Mouse (Mus musculus) limb, embryonic 11.5 days (tissue): ENCODE measurements around the gene Gdap1l1. TPM values are rescaled to one million over a fixed set of nuclear protein-coding genes. Genes with fewer than 3 reads are reported as not detected.
"Not testable (repeated sequence)": the region's sequence is repeated elsewhere in the genome, so short reads cannot be mapped to it uniquely, and the experiment has no call there.

ENCODE experiments used
- ATAC-seq: fragments of 200-750 bp; cut with Nextera tagmentation; 2 replicates; pipeline ENCODE4 v1.8.0; 2017; ENCODE audit warnings: low read depth; ENCODE audit not compliant: insufficient number of reproducible peaks, low FRiP score, low TSS enrichment
- DNase-seq: peaks from one replicate; pipeline ENCODE4 v3.0.0-alpha.2; 2015; ENCODE audit warnings: low spot score
- H3K27ac ChIP-seq: fragments of 300-500 bp; sonication (generic); replicated peaks from 2 replicates; pipeline ENCODE4 v1.5.1; 2014; ENCODE audit warnings: low read depth, mild to moderate bottlenecking, low read length
- H3K27me3 ChIP-seq: fragments of 300-500 bp; sonication (generic); 2 replicates; pipeline ENCODE4 v1.6.1; 2014; ENCODE audit warnings: mild to moderate bottlenecking, low read length, mixed read lengths; ENCODE audit not compliant: control insufficient read depth, insufficient read depth
- H3K36me3 ChIP-seq: fragments of 300-500 bp; sonication (generic); 2 replicates; pipeline ENCODE4 v1.6.1; 2014; ENCODE audit warnings: mild to moderate bottlenecking, low read length, moderate library complexity, mixed read lengths; ENCODE audit not compliant: control insufficient read depth, insufficient read depth
- H3K4me1 ChIP-seq: fragments of 300-500 bp; sonication (generic); 2 replicates; pipeline ENCODE4 v1.6.1; 2014; ENCODE audit warnings: low read length, mixed read lengths; ENCODE audit not compliant: control insufficient read depth, insufficient read depth
- H3K4me2 ChIP-seq: fragments of 300-500 bp; sonication (generic); 2 replicates; pipeline ENCODE4 v1.6.1; 2014; ENCODE audit warnings: low read depth, mild to moderate bottlenecking, moderate library complexity; ENCODE audit not compliant: severe bottlenecking
- H3K4me3 ChIP-seq: fragments of 300-500 bp; sonication (generic); 2 replicates; pipeline ENCODE4 v1.5.1; 2014; ENCODE audit warnings: low read depth, low read length
- H3K9ac ChIP-seq: fragments of 300-500 bp; sonication (generic); 2 replicates; pipeline ENCODE4 v1.6.1; 2014; ENCODE audit warnings: mild to moderate bottlenecking, low read length
- H3K9me3 ChIP-seq: fragments of 300-500 bp; sonication (generic); 2 replicates; pipeline ENCODE4 v1.6.1; 2016; ENCODE audit warnings: low read length; ENCODE audit not compliant: control insufficient read depth
- WGBS: fragments of 180-500 bp; shearing (Covaris S2); extraction: QIAGEN DNeasy Blood & Tissue Kit; methylation state at CpG from one replicate; pipeline ENCODE4 v1.1.7; 2014; 5-methylcytosine and 5-hydroxymethylcytosine counted together
- polyA plus RNA-seq: library from polyadenylated mRNA; unstranded; fragments of >200 nt; fragmentation: Nextera tagmentation; extraction: Ambion mirVana; gene quantifications from 2 replicates; pipeline ENCODE4 v1.2.1, GENCODE M21; 2014

Gdap1l1 gene
- polyA plus RNA-seq, 1 experiment from 2014 or later = 0.28 TPM

DNA sequence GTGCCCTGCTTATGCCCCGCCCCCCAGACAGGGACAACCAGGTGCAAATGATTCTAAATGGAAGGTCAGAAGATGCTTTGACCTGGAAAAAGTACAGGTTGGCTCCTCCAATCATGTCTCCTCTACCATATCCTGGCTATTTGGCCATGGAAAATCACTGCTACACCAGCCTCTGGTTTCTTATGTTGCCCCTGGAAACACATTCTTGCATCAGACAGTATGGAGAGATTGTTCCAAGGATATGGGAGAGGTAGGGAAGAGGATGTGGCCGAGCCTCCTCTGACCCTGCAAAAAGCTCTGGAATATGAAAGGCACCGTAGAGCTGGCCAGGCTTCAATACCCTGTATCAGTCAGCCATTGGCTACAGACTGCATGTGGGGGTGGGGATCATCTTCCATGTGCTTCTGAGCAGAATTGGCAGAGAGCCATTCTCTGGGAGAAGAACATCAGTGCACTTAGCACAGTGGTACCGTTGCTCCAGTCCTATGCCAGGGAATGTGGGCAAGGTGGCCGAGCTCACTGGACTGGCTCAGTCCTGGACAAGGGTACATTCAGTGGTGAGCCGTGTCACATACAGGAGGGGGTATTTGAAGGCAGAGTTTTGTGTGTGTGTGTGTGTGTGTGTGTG, 12.5 kb downstream of the Gdap1l1 start:
- H3K27me3 ChIP-seq = no peaks in the 10 kb centered on the region
- H3K4me2 ChIP-seq = no peak overlapping the region
- 77% methylated on average over 6 of the region's 6 CpGs for WGBS
- DNase-seq (no peak), ATAC-seq (no peak)
- no peak overlapping the region for H3K27ac ChIP-seq
- no peak overlapping the region for H3K4me3 ChIP-seq
- H3K36me3 ChIP-seq = no peaks in the 10 kb centered on the region
- no peak overlapping the region for H3K9ac ChIP-seq
- no peaks in the 10 kb centered on the region for H3K4me1 ChIP-seq
- no peaks in the 10 kb centered on the region for H3K9me3 ChIP-seq

DNA sequence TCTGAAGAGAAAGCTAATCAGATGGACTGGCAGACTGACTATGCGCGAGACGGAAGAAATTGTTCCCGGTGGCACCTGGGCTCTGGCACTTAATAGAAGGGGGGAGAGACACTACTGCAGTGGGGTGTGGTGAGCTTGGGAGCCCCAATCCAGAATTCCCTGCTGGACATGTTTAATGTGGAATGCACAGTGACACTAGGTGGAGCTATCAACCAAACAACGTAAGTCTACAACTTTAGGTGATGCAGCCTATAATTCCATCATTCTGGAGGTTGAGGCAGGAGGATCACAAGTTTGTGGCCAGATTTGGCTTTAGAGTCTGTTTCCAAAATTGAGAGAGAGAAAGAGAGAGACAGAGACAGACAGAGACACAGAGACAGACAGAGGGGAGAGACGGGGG, 14.5 kb downstream of the Gdap1l1 start:
- Histone ChIP-seq H3K9ac (no peak overlapping the region), H3K27me3 (no peaks in the 10 kb centered on the region), H3K4me3 (no peak overlapping the region), H3K27ac (no peak overlapping the region), H3K36me3 (no peaks in the 10 kb centered on the region), H3K4me1 (no peaks in the 10 kb centered on the region), H3K9me3 (no peaks in the 10 kb centered on the region), H3K4me2 (no peak overlapping the region)
- 87% methylated on average over 6 of the region's 6 CpGs for WGBS
- ATAC-seq (no peak), DNase-seq (no peak)

DNA sequence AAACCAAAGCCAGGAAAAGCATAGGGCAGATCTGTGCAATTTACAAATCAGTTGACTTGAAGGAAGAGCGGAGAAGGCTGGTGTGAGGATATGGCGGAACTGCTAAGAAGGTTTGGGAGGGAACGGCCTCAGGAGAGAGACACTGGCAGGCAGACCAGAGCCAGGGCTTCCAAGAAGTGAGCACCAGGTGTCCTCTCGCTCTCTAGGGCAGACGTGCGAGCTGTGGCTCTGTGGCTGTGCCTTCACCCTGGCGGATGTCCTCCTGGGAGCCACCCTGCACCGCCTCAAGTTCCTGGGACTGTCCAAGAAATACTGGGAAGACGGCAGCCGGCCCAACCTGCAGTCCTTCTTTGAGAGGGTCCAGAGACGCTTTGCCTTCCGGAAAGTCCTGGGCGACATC, 15.1 kb downstream of the Gdap1l1 start:
- Histone ChIP-seq H3K4me2 (no peak overlapping the region), H3K27ac (no peak overlapping the region), H3K9me3 (no peaks in the 10 kb centered on the region), H3K9ac (no peak overlapping the region), H3K27me3 (no peaks in the 10 kb centered on the region; the same call in 1 of the 2 replicates), H3K4me1 (no peaks in the 10 kb centered on the region), H3K36me3 (no peaks in the 10 kb centered on the region), H3K4me3 (no peak overlapping the region)
- DNase-seq (no peak), ATAC-seq (no peak)
- 87% methylated on average over 13 of the region's 13 CpGs for WGBS

DNA sequence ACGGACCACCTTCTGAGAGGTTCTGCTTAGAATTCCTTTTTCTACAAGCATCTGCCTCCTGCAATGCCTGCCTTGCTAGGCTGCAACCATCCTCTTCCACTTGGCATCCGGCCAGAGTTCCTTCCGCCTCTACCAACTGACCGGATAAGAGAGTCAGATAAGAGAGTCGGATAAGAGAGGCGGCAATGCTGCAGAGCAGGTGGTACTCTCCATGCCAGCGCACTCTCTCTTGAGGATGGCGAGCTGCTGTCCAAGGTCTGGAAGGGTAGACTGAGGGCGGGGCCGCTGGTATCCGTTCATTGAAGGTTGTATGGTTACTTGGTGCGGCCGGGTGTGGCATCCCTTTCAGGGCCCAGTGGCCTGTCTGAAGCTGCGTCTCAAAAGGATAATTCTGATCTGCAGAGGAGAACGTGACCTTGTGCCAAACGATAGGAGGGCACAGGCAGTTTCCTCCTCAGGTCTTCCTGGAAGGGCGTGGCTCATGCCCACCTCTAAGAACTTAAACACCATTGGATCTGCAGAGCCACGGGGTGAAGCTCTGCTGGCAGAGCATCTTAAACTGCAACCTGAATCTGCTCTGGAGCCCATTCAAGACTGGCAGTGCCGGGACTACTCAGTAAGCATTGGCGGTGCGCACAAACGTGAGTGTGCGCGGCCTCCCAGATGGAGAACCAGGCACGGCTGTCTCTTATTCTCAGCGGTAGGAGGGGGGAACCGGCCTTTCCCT, 20.4 kb downstream of the Gdap1l1 start:
- ATAC-seq = no peak
- no peaks in the 10 kb centered on the region for H3K4me1 ChIP-seq
- H3K4me3 ChIP-seq = no peak overlapping the region
- no peaks in the 10 kb centered on the region for H3K9me3 ChIP-seq
- no peak overlapping the region for H3K4me2 ChIP-seq
- 58% methylated on average over 27 of the region's 27 CpGs for WGBS
- H3K27me3 ChIP-seq = peaks cover 8% of the 10 kb centered on the region
- no peak overlapping the region for H3K9ac ChIP-seq
- DNase-seq = no peak
- no peak overlapping the region for H3K27ac ChIP-seq
- H3K36me3 ChIP-seq = no peaks in the 10 kb centered on the region

DNA sequence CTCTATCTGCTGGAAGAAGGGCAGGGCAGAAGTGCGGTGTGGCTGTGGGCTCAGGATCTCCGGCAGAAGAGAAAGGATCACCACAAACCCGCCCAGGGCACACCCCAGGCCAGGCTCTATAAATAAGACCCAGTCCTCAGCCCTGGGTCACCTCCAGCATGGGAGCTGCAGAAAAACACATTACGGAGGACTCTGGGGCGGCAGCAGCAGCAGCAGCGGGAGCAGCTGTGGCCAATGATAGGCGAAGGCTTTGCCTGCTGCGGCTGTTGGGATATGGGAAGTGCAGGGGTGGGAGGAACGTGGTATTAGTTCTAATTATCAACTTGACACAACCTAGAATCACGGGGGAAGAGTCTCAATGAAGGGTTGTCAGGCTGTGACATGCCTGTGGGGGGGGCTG, 21.1 kb downstream of the Gdap1l1 start:
- Histone ChIP-seq H3K27ac (no peak overlapping the region), H3K9ac (no peak overlapping the region), H3K27me3 (peaks cover 8% of the 10 kb centered on the region), H3K4me1 (no peaks in the 10 kb centered on the region), H3K36me3 (no peaks in the 10 kb centered on the region), H3K4me3 (no peak overlapping the region), H3K4me2 (no peak overlapping the region), H3K9me3 (no peaks in the 10 kb centered on the region)
- WGBS = 48% methylated on average over 10 of the region's 10 CpGs
- ATAC-seq (no peak), DNase-seq (no peak)

DNA sequence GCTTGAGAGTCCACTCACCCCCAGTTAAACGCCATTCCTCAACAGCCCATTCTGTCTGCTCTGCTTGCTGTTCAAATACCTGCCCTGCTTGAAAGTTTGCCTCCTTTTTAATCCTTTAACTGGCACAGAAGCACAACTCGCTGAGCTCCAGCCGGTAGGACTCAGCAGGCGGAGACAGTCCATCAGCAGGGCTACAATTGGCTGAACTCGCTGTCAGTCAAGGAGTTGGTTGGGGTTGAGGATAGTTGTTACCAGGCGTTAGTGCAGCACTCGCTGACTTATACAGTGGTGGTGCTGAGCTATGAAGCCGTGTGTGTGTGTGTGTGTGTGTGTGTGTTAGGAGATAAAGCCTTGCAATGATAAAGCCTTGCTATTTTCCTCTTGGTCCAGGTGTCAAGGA, 22.3 kb downstream of the Gdap1l1 start:
- H3K36me3 ChIP-seq = no peaks in the 10 kb centered on the region
- no peaks in the 10 kb centered on the region for H3K4me1 ChIP-seq
- WGBS = 93% methylated on average over 8 of the region's 8 CpGs
- no peak overlapping the region for H3K9ac ChIP-seq
- ATAC-seq (no peak), DNase-seq (no peak)
- no peaks in the 10 kb centered on the region for H3K9me3 ChIP-seq
- no peak overlapping the region for H3K4me2 ChIP-seq
- no peak overlapping the region for H3K4me3 ChIP-seq
- no peak overlapping the region for H3K27ac ChIP-seq
- peaks cover 8% of the 10 kb centered on the region for H3K27me3 ChIP-seq

DNA sequence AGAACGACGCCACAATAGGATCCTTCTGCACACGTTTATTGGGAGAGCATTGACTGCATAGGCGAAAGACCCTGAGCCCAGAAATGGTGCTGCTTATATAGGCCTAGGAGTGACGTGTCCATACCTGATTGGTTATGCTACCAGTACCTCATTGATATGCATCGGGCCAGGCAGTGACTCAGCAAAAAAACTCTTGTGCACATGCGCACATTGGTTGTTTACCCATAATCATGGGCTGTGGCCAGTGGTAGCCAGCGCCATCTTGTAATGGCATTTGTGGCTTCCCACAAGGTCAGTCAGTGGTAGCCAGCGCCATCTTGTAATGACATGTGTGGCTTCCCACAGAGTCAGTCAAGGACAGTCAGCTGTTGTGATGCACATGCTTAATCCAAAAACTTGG, 23.0 kb downstream of the Gdap1l1 start:
- WGBS = 94% methylated on average over 9 of the region's 9 CpGs
- H3K4me1 ChIP-seq, H3K9ac ChIP-seq, H3K27me3 ChIP-seq, H3K4me2 ChIP-seq, ATAC-seq, H3K9me3 ChIP-seq, DNase-seq, H3K4me3 ChIP-seq, H3K27ac ChIP-seq, H3K36me3 ChIP-seq: not testable (repeated sequence)

DNA sequence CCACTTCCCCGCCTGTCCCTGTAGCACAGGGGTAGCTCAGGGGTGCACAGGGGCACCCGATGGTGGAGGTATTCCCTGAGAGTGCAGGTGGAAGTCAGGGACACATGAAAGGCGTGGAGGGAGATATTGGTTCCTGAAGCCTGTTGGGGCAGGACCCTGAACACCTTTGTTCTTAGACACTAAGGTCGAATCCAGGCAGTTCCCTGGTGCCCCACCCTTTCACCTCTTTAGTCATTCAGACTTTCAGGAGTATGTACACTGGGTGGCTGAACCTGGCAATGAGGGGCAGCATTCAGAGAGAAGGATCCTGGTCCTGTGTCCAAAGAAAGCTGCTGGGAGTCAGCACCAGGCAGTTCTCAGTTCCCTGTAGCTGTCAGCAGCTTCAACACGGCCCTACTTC, 24.1 kb downstream of the Gdap1l1 start:
- H3K4me1 ChIP-seq = no peaks in the 10 kb centered on the region

More for the DNA sequence above, 24.1 kb downstream of the Gdap1l1 start:
- H3K4me2 ChIP-seq = no peak overlapping the region
- H3K4me3 ChIP-seq = no peak overlapping the region
- H3K9me3 ChIP-seq = no peaks in the 10 kb centered on the region
- no peak overlapping the region for H3K9ac ChIP-seq
- no peaks in the 10 kb centered on the region for H3K36me3 ChIP-seq
- 75% methylated on average over 5 of the region's 5 CpGs for WGBS
- DNase-seq (no peak), ATAC-seq (no peak)
- H3K27ac ChIP-seq = no peak overlapping the region
- peaks cover 8% of the 10 kb centered on the region for H3K27me3 ChIP-seq
